Mouse (Mus musculus): ENCODE measurements at regions not wholly inside any gene's neighbourhood (a gene's known extent, or its start where the extent isn't known, plus 50 kb on each side); places are given as distances from the start of the nearest gene placed in this dataset.

GRCm38 (mm10) chr8:29274668-29275067 is 1827.2 kb downstream of the Poteg start:
- DNase-seq (ENCODE audit: low spot score in 2 of 2), result no peak

- DNase-seq (ENCODE audit: low spot score in 2 of 2), result peak in 1 of 2 experiments; percentile 2
Measured at GRCm38 (mm10) chr8:29278711-29279110, 1831.2 kb downstream of the Poteg start.

GRCm38 (mm10) chr8:29279276-29279675 is 1831.8 kb downstream of the Poteg start:
- DNase-seq (ENCODE audit: low spot score in 2 of 2), result no peak

GRCm38 (mm10) chr8:29290386-29290785 is 1842.9 kb downstream of the Poteg start:
- DNase-seq (ENCODE audit: low spot score in 2 of 2), result peak; percentile 37 to 66
